Mouse (Mus musculus): Measurements from ENCODE around the gene Apol7e.
A peak's percentile ranks its signal among the peaks of the same experiment; 100 is the strongest.
"Not testable (repeated sequence)": the region's sequence is repeated elsewhere in the genome, so short reads cannot be mapped to it uniquely, and the experiment has no call there.

Apol7e gene

GRCm38 (mm10) chr15:77698656-77699055 is at the start of gene Apol7e:
Gene Apol7e, plus strand, starts transcription at chr15:77698857.
- not testable (repeated sequence) for DNase-seq (ENCODE audit: extremely low spot score, low spot score)

- DNase-seq (ENCODE audit: extremely low spot score, low spot score), result not testable (repeated sequence)
Observed at GRCm38 (mm10) chr15:77651143-77651542, 47.5 kb upstream of the Apol7e start.

GRCm38 (mm10) chr15:77659773-77660172 is 38.9 kb upstream of the Apol7e start:
- not testable (repeated sequence) for DNase-seq (ENCODE audit: extremely low spot score, low spot score)

GRCm38 (mm10) chr15:77661841-77662240 is 36.8 kb upstream of the Apol7e start:
- not testable (repeated sequence) for DNase-seq (ENCODE audit: extremely low spot score, low spot score)

- DNase-seq (ENCODE audit: extremely low spot score, low spot score), result not testable (repeated sequence)
Observed at GRCm38 (mm10) chr15:77674081-77674480, 24.6 kb upstream of the Apol7e start.

- DNase-seq (ENCODE audit: extremely low spot score, low spot score), result peak; percentile 27
Observed at GRCm38 (mm10) chr15:77683944-77684343, 14.7 kb upstream of the Apol7e start.

GRCm38 (mm10) chr15:77691532-77692311 is 6.9 kb upstream of the Apol7e start:
- DNase-seq (ENCODE audit: extremely low spot score, low spot score), result peak; percentile 24

- peak; percentile 22 for DNase-seq (ENCODE audit: extremely low spot score, low spot score)
Observed at GRCm38 (mm10) chr15:77694687-77695295, 3.9 kb upstream of the Apol7e start.

- DNase-seq (ENCODE audit: extremely low spot score, low spot score), result not testable (repeated sequence)
Observed at GRCm38 (mm10) chr15:77705306-77705705, 6.6 kb downstream of the Apol7e start.

- DNase-seq (ENCODE audit: extremely low spot score, low spot score), result not testable (repeated sequence)
Observed at GRCm38 (mm10) chr15:77708936-77709335, 10.3 kb downstream of the Apol7e start.

GRCm38 (mm10) chr15:77718240-77718639 is 19.6 kb downstream of the Apol7e start:
- DNase-seq (ENCODE audit: extremely low spot score, low spot score), result not testable (repeated sequence)

GRCm38 (mm10) chr15:77721509-77721908 is 22.9 kb downstream of the Apol7e start:
- DNase-seq (ENCODE audit: extremely low spot score, low spot score), result not testable (repeated sequence)

GRCm38 (mm10) chr15:77724208-77724911 is 25.7 kb downstream of the Apol7e start:
- not testable (repeated sequence) for DNase-seq (ENCODE audit: extremely low spot score, low spot score)

- not testable (repeated sequence) for DNase-seq (ENCODE audit: extremely low spot score, low spot score)
Observed at GRCm38 (mm10) chr15:77725393-77726020, 26.9 kb downstream of the Apol7e start.

- DNase-seq (ENCODE audit: extremely low spot score, low spot score), result not testable (repeated sequence)
Observed at GRCm38 (mm10) chr15:77727139-77727538, 28.5 kb downstream of the Apol7e start.

GRCm38 (mm10) chr15:77727745-77728144 is 29.1 kb downstream of the Apol7e start:
- not testable (repeated sequence) for DNase-seq (ENCODE audit: extremely low spot score, low spot score)

- not testable (repeated sequence) for DNase-seq (ENCODE audit: extremely low spot score, low spot score)
Observed at GRCm38 (mm10) chr15:77728739-77729138, 30.1 kb downstream of the Apol7e start, which contains the start of gene Apol9b. Gene Apol9b, plus strand, starts transcription at chr15:77729039.

- DNase-seq (ENCODE audit: extremely low spot score, low spot score), result no peak
Observed at GRCm38 (mm10) chr15:77731605-77732004, 32.9 kb downstream of the Apol7e start.

- not testable (repeated sequence) for DNase-seq (ENCODE audit: extremely low spot score, low spot score)
Observed at GRCm38 (mm10) chr15:77732851-77733250, 34.2 kb downstream of the Apol7e start.

- DNase-seq (ENCODE audit: extremely low spot score, low spot score), result not testable (repeated sequence)
Observed at GRCm38 (mm10) chr15:77733380-77733779, 34.7 kb downstream of the Apol7e start.

GRCm38 (mm10) chr15:77733903-77734302 is 35.2 kb downstream of the Apol7e start:
- not testable (repeated sequence) for DNase-seq (ENCODE audit: extremely low spot score, low spot score)
